Mouse (Mus musculus) cerebellum, postnatal 4 days (tissue): ENCODE measurements around the gene Col1a2.

Experiments used
- DNase-seq, 2 experiments: peaks; one replicate each; pipeline ENCODE4 v3.0.0; 2022; ENCODE audit warnings: low spot score in 2 of 2, mixed read lengths in 1 of 2

Gene Col1a2

DNA sequence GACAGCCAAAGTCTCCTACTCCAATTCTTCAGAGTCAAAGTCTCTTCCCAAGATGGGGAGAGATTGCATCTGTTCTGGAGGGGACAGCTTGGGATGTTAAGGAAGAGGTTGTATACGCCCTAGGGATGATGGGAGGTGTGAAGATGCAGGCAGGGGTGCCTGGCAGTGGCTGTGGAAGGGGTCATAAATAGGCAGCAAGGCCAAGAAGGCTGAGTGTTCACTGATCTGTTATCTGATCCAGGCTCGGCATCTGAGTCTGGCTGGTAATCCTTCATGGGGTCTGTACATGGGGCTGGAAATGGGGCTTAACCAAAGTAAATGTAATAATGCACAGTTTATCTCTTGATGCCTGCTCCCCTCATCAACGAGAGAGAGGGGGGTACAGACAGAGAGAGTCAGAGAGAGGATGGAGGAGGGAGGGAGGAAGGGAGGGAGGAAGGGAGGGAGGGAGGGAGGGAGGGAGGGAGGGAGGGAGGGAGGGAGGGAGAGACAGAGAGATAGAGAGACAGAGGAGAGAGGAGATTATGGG, at the start of gene Col1a2:
Gene Col1a2, plus strand, starts transcription at position 212 of the 529 bp plus-strand sequence.
- DNase-seq, result no peak

DNA sequence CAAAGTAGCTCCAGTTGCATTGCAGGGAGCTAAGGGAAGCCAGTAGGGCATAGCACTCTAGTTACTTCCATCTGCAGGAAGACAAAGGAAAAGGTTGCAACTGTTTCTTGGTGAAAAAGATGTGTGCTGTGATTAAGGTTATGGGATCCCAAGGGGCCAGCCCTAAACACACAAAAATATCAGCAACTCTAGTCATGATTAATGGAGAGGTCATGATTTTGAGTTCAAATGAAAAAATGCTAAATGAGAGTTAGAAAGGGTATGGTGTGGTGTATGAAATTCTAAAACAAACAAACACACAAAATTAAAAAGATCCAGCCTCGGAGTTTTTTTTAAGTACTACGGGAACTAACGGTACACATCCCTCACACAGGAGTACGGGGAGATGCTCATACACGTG, 49.1 kb upstream of the Col1a2 start:
- no peak for DNase-seq

DNA sequence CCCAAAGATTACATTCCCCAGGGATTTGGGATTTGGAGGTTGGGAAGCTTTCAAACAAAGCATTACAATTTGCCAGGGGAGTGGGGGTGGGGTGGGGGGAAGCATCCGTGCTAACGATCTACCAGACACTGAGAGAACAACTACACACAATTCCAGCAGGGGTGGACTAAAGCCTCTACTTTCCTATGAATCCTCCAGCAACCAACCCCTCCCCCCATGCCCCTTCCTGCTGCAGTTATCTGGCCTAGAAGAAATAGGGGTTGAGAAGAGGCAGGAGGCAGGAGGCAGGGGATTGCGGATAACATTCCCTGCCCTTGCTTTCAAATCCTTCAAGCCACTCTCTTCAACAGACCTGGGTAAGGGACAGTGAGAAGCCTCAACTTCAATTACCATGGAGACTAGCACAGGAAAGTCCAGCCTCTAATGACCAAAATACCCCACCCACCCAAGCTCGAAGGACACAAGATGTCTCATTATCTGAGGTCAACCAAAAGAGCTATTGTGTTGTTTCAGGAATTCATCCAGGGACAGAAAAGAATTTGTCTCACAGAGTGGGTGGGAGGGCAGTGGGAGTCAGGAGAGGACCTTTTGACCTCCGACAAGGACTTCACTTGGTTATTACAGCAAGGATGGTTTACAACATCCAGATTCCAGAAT, 48.5 kb upstream of the Col1a2 start:
- no peak for DNase-seq

- no peak for DNase-seq
Observed at GRCm38 (mm10) chr6:4456691-4457447, 47.7 kb upstream of the Col1a2 start.

DNA sequence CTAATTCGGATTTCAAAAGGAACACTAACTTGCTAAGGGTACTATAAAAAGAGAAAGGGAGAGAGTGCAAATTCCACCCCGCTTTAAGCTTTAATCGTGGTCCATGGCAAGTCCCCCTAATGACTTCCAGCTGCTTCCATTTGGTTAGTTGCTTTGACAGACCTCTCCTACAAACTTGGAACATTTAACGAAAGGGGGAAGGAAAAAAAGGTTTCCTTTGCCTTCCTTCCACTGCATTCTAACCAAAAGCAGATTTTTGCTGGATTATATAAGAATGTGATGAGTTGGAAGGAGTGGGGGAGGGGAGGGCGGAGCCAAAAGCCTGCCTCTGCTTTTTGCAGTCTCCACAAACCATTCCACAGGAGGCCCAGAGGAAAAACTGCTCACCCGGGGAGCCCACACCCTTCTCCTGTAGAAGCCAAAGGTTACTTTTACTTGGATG, 47.0 kb upstream of the Col1a2 start:
- DNase-seq, result no peak

GRCm38 (mm10) chr6:4465320-4465719, 39.3 kb upstream of the Col1a2 start:
- DNase-seq, result no peak

DNA sequence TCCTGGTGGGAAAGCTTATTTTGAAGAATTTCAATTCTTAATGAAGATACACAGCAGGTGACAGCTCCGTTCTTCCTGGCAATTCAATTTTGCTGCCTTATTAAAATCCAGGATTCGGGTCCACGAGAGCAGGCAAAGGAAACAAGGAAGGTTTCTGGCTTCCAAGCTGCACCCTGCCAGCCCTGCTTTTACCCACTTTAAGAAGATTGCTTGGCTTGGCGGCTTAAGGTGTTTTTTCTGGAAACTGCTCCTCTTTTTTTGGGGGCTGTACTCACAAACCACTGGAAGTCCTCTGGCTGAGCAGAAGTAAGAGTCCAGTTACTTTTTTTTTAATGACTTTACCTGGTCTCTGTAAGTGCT, 21.1 kb upstream of the Col1a2 start:
- DNase-seq, result no peak

DNA sequence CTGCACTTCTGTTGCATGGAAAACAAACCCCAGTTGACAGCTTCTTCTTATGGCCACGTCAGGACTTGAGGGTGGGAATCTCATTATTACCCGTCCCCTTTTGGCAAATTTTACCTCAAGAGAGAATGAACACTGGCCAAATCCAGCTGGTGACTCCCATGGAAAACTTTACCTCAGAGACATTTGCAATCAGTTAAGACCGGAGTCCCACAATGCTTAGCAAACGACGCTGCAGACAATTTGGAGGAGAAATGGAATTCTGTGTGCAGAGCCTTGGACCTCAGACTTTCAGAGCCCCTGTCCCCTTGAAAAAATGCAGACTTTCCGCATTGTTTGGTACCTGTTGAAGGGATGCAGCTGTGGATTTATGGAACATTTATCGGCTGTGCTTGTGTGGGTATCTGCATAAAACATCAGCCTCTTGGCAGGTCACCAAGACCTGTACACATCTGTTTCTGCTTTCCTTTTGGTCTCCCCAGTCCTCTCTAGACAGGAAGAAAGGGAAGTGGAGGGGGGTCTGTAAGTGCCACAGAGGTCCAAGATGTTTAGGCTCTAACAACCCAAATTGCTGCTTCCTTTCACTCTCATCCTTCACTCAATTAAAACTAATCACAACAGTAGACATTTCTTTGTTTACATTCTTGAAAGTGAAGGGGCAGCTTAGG, 20.5 kb upstream of the Col1a2 start:
- DNase-seq, result no peak

DNA sequence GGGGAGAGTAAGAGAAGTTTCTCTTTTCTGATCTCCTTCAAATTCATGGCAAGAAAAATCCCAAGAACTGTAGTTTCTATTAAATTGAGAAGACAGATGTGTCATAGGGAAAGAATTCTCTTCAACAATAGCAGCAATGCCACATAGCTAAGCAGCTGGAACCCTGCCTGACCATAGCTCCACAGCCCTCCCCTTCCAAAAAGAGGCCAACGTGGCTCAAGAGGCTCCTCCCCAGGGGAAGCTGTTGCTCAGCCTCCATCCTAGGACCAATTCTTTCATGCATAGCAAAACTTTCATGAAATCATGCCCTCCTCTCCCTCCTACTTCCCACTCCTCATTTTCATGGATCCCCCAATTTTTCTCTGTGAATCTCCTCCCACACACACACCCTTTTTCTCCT, 16.3 kb upstream of the Col1a2 start:
- DNase-seq, result no peak

GRCm38 (mm10) chr6:4488966-4489365, 15.6 kb upstream of the Col1a2 start:
- DNase-seq, result no peak

- no peak for DNase-seq
Observed at GRCm38 (mm10) chr6:4489366-4490245, 15.0 kb upstream of the Col1a2 start.

- no peak for DNase-seq
Observed at GRCm38 (mm10) chr6:4493666-4494065, 10.9 kb upstream of the Col1a2 start.

DNA sequence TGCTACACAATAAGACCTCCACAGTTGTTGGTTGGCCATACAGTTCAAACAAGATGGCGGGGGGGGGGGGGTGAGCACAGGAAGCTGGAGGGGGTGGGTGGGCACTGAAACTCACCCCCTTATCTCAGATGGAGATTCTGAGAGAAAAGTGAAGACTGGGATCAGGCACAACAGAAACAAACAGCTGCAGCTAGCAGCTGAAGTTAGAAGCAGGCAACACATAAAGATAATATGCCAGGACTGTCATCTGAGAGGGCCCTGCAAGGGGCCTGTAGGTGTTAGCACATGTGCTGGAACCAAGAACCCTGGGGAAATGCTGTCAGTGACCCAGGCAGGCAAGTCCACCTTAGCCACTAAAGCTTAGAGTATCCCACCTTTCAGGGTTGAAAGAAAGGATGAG, 8.2 kb upstream of the Col1a2 start:
- DNase-seq, result no peak

DNA sequence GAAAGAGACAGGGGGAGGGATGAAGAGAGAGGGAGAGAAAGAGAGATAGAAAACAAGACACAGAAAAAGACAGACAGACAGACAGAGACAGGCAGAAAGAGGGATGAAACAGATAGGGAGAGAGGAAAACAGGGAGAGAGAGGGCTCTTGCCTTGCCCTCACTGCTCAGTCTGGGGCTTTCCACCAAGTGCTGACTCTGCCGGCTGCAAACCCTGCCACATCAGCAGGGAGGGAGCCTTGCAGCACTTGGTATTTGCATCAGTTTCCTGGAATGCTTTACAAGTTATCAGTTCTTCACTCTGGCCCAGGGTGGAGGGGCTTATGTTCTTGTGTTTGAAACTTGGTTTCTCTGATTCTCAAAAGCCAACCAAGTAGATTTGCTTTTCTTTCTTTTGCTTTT, 1.5 kb upstream of the Col1a2 start:
- DNase-seq, result no peak

GRCm38 (mm10) chr6:4505158-4505997, 764 bp downstream of the Col1a2 start:
- no peak for DNase-seq

DNA sequence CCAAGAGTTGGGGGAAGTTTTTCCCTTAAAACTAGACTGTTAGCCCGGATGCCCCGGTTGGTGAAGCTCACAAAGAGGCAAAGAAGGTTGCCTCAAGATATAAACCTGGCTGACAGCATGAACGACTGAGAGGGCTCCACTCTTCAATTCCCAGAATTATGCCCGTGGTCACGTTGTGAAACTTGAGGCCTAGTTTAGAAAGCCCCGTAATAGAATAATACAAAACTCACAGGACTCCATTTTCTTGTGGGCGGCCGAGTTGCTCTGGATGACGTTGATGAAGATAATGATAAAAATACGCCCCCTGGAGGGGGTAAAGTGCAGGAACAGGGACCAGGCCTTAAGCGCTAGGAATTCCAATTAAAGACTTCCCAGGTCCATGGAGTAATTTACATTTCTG, 1.5 kb downstream of the Col1a2 start:
- DNase-seq, result no peak

DNA sequence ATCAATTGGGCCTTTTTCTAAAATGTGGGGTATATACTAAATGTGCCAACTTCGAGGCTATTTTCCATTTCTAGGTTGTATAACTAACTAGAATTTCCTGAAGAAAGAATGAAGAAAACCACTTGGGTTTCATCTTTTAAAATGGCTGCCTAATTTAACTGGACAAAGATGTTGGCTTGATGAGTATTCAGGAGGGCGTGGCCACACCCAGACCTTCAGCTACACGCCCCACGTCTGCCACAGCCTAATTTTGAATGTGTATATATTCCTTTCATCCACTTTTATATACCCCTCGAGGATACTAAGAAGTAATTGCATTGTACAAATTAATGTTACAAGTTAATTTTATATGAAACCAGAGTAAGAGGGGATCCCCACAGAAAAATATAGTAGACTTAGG, 2.2 kb downstream of the Col1a2 start:
- DNase-seq, result no peak

DNA sequence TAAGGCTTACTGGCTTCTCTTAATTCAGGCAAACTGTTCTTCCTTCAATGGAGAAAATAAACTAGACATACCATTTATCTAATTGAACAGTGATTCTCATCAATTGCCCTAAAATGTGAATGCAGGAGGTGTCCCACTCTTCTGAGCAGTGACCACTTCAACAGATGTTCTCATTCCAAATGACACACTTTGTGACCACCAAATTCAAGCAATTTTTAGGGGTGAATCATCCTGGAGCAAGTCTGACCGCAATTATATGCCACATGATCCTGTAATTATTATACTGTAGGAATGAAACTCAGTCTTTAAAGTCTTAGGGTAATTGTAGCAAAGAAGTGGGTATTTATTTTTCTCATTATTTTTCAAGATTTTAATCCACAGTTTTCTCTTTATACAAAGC, 2.7 kb downstream of the Col1a2 start:
- no peak for DNase-seq

GRCm38 (mm10) chr6:4508279-4508678, 3.7 kb downstream of the Col1a2 start:
- DNase-seq, result no peak

DNA sequence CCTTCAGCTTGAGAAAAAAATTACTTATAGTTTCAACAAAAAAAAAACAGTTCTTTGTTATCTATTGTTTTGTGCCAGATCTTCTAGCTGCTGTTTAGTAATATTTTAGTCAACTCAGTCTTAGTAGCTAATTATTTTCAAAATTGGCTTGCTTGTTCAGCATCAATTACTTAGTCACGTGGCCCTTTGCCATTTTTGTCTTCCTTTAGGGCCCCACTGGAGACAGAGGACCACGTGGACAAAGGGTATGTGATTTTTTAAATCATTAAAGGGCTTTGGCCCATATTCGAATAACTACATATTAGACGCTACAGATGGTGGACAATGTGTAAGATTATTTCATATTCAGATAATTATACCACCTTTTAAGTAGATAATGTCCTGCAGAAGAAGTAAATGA, 4.8 kb downstream of the Col1a2 start:
- no peak for DNase-seq

- DNase-seq, result no peak
Observed at GRCm38 (mm10) chr6:4514671-4515070, 10.1 kb downstream of the Col1a2 start.
